Mouse (Mus musculus): Measurements from ENCODE around the gene Hpcal1.

DNA sequence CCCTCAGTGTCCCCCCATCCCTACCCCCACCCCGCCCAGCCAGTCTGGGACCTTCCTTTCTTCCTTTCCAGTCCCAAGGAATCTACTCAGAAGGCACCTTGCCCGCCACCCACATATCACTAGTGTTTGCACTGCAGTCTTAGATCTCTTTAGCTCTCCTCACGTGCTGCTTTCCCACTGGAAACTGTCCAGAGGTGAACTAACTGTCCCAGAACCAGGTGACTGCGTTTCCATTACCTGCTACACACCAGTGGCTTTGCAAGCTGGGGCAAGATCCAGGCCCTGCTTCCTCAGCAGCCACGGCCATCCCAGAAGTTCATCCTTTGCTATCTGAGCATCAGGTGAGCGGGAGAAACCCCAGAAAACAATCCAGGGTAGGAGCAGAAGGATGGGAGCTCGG, 41.4 kb downstream of the Hpcal1 start:
- TF ChIP-seq ZC3H11A (IDR thresholded peaks at IDR 0.05; ENCODE audit: borderline replicate concordance, low read depth, low read length) (no peak), MAFK (IDR thresholded peaks at IDR 0.05; ENCODE audit: insufficient read depth, low read depth, low read length) (no peak), HCFC1 (IDR thresholded peaks at IDR 0.05; ENCODE audit: borderline replicate concordance, insufficient read depth, low read length) (no peak), ZNF384 (IDR thresholded peaks at IDR 0.05; ENCODE audit: low read depth, low read length) (no peak)

Data from ES-E14 (cell line).